Mouse (Mus musculus): Measurements from ENCODE around the gene Nxf3.

- TF ChIP-seq CTCF (IDR thresholded peaks at IDR 0.05), result no peak
- no peak for TF ChIP-seq EP300 (IDR thresholded peaks at IDR 0.05)
Observed at GRCm38 (mm10) chrX:136115419-136115961, 30.4 kb upstream of the Nxf3 start.
